Mouse (Mus musculus) right cerebral cortex, adult 18-20 months (tissue): ENCODE results near the gene Agtpbp1.
"Not testable (repeated sequence)": the region's sequence is repeated elsewhere in the genome, so short reads cannot be mapped to it uniquely, and the experiment has no call there.

Experiments used
- DNase-seq: peaks from one replicate; pipeline ENCODE4 v3.0.0; 2022; ENCODE audit warnings: mixed read lengths

Gene Agtpbp1

GRCm38 (mm10) chr13:59584947-59585647 is at the start of gene Agtpbp1, which contains the start of gene Naa35:
Gene Agtpbp1, minus strand, starts transcription at chr13:59585227.
Gene Naa35, plus strand, starts transcription at chr13:59585259.
- peak; percentile 99 for DNase-seq

GRCm38 (mm10) chr13:59634637-59635036 is 49.6 kb upstream of the Agtpbp1 start:
- no peak for DNase-seq

GRCm38 (mm10) chr13:59626739-59627138 is 41.7 kb upstream of the Agtpbp1 start:
- no peak for DNase-seq

GRCm38 (mm10) chr13:59624903-59625302 is 39.9 kb upstream of the Agtpbp1 start:
- DNase-seq, result no peak

GRCm38 (mm10) chr13:59624389-59624788 is 39.4 kb upstream of the Agtpbp1 start:
- DNase-seq, result no peak

GRCm38 (mm10) chr13:59621643-59622489 is 36.8 kb upstream of the Agtpbp1 start:
- DNase-seq, result no peak

- DNase-seq, result no peak
Observed at GRCm38 (mm10) chr13:59618463-59618862, 33.4 kb upstream of the Agtpbp1 start.

GRCm38 (mm10) chr13:59615554-59615953 is 30.5 kb upstream of the Agtpbp1 start:
- no peak for DNase-seq

- no peak for DNase-seq
Observed at GRCm38 (mm10) chr13:59615152-59615551, 30.1 kb upstream of the Agtpbp1 start.

- no peak for DNase-seq
Observed at GRCm38 (mm10) chr13:59613868-59614267, 28.8 kb upstream of the Agtpbp1 start.

- DNase-seq, result no peak
Observed at GRCm38 (mm10) chr13:59610437-59610836, 25.4 kb upstream of the Agtpbp1 start.

- no peak for DNase-seq
Observed at GRCm38 (mm10) chr13:59609885-59610284, 24.9 kb upstream of the Agtpbp1 start.

- no peak for DNase-seq
Observed at GRCm38 (mm10) chr13:59605221-59605922, 20.3 kb upstream of the Agtpbp1 start.

GRCm38 (mm10) chr13:59604511-59604910 is 19.5 kb upstream of the Agtpbp1 start:
- no peak for DNase-seq

- no peak for DNase-seq
Observed at GRCm38 (mm10) chr13:59603096-59603495, 18.1 kb upstream of the Agtpbp1 start.

GRCm38 (mm10) chr13:59592630-59593029 is 7.6 kb upstream of the Agtpbp1 start:
- DNase-seq, result no peak

GRCm38 (mm10) chr13:59592058-59592457 is 7.0 kb upstream of the Agtpbp1 start:
- not testable (repeated sequence) for DNase-seq

- DNase-seq, result no peak
Observed at GRCm38 (mm10) chr13:59590691-59591090, 5.7 kb upstream of the Agtpbp1 start.

GRCm38 (mm10) chr13:59589672-59590071 is 4.6 kb upstream of the Agtpbp1 start:
- no peak for DNase-seq

GRCm38 (mm10) chr13:59587201-59587600 is 2.2 kb upstream of the Agtpbp1 start:
- DNase-seq, result no peak

- peak; percentile 15 for DNase-seq
Observed at GRCm38 (mm10) chr13:59585648-59586005, 600 bp upstream of the Agtpbp1 start.

GRCm38 (mm10) chr13:59584481-59584880 is 546 bp downstream of the Agtpbp1 start:
- peak; percentile 35 for DNase-seq

- DNase-seq, result no peak
Observed at GRCm38 (mm10) chr13:59580954-59581353, 4.1 kb downstream of the Agtpbp1 start.
